Mouse (Mus musculus) hindbrain, embryonic 14.5 days (tissue): Measurements from ENCODE around the gene Cdc14a. TPM values are rescaled to one million over a fixed set of nuclear protein-coding genes. Genes with fewer than 3 reads are reported as not detected.
A peak's percentile ranks its signal among the peaks of the same experiment; 100 is the strongest.

Experiments
- ATAC-seq: fragments of 200-750 bp; cut with Nextera tagmentation; 2 replicates; pipeline ENCODE4 v1.8.0; 2017; ENCODE audit warnings: moderate number of reproducible peaks, mild to moderate bottlenecking, moderate TSS enrichment, moderate library complexity; ENCODE audit not compliant: low FRiP score
- DNase-seq: peaks from one replicate; pipeline ENCODE4 v3.0.0-alpha.2; 2015; ENCODE audit warnings: low spot score
- H3K27ac ChIP-seq: fragments of 300-500 bp; sonication (generic); 2 replicates; pipeline ENCODE4 v1.5.1; 2014; ENCODE audit warnings: mild to moderate bottlenecking, moderate library complexity
- H3K27me3 ChIP-seq: fragments of 300-500 bp; sonication (generic); 2 replicates; pipeline ENCODE4 v1.6.1; 2014; ENCODE audit warnings: mild to moderate bottlenecking, low read length, mixed read lengths; ENCODE audit not compliant: control insufficient read depth, insufficient read depth
- H3K36me3 ChIP-seq: fragments of 300-500 bp; sonication (generic); replicated peaks from 2 replicates; pipeline ENCODE4 v1.6.1; 2014; ENCODE audit not compliant: control insufficient read depth, insufficient read depth
- H3K4me1 ChIP-seq: fragments of 300-500 bp; sonication (generic); replicated peaks from 2 replicates; pipeline ENCODE4 v1.6.1; 2014; ENCODE audit warnings: antibody characterized with exemption, low read length, mixed read lengths; ENCODE audit not compliant: control insufficient read depth, insufficient read depth
- H3K4me2 ChIP-seq: fragments of 300-500 bp; sonication (generic); replicated peaks from 2 replicates; pipeline ENCODE4 v1.6.1; 2014; ENCODE audit warnings: mild to moderate bottlenecking, moderate library complexity
- H3K4me3 ChIP-seq: fragments of 300-500 bp; sonication (generic); replicated peaks from 2 replicates; pipeline ENCODE4 v1.5.1; 2014; ENCODE audit warnings: mild to moderate bottlenecking, low read length
- H3K9ac ChIP-seq: fragments of 300-500 bp; sonication (generic); 2 replicates; pipeline ENCODE4 v1.6.1; 2014
- H3K9me3 ChIP-seq: fragments of 300-500 bp; sonication (generic); 2 replicates; pipeline ENCODE4 v1.6.1; 2016; ENCODE audit warnings: low read length; ENCODE audit not compliant: control insufficient read depth
- whole genome bisulfite sequencing: fragments of 180-500 bp; shearing (Covaris S2); extraction: QIAGEN DNeasy Blood & Tissue Kit; methylation state at CpG from one replicate; pipeline ENCODE4 v1.1.7; 2014; 5-methylcytosine and 5-hydroxymethylcytosine counted together
- polyA plus RNA-seq: library from polyadenylated mRNA; unstranded; fragments of >200 nt; fragmentation: Nextera tagmentation; extraction: Ambion mirVana; gene quantifications from 2 replicates; pipeline ENCODE4 v1.2.1, GENCODE M21; 2014

Cdc14a gene
- polyA plus RNA-seq, 1 experiment from 2014 or later = 4.1 TPM

- Histone ChIP-seq H3K4me2 (peak within 1 kb of the TSS; percentile 99), H3K4me1 (peaks cover 4% of the 10 kb centered on the region; the same call in 1 of the 2 replicates), H3K27me3 (peaks cover 33% of the 10 kb centered on the region), H3K27ac (peak within 1 kb of the TSS; percentile 28), H3K9ac (peak within 1 kb of the TSS; percentile 70), H3K4me3 (peak within 1 kb of the TSS; percentile 62), H3K9me3 (no peaks in the 10 kb centered on the region), H3K36me3 (no peaks in the 10 kb centered on the region)
- peak; percentile 64 for ATAC-seq
- WGBS = 2% methylated on average over 9 of the region's 9 CpGs
- peak; percentile 71 for DNase-seq
These were observed 170.7 kb downstream of the Cdc14a start, which contains the start of gene Gpr88 for GRCm38 (mm10) chr3:116253077-116253531. Gene Gpr88, minus strand, starts transcription at chr3:116253503.

GRCm38 (mm10) chr3:116252255-116253040 is 171.4 kb downstream of the Cdc14a start:
- Histone ChIP-seq H3K9me3 (no peaks in the 10 kb centered on the region), H3K4me3 (peak overlapping the region; percentile 62), H3K9ac (peak overlapping the region; percentile 70), H3K36me3 (no peaks in the 10 kb centered on the region), H3K4me1 (peaks cover 4% of the 10 kb centered on the region; the same call in 1 of the 2 replicates), H3K27me3 (peaks cover 33% of the 10 kb centered on the region), H3K4me2 (peak overlapping the region; percentile 99), H3K27ac (peak overlapping the region; percentile 16)
- WGBS = under 1% methylated on average over 48 of the region's 48 CpGs
- ATAC-seq (peak; percentile 61), DNase-seq (peak; percentile 48)

- H3K27me3 ChIP-seq = peaks cover 33% of the 10 kb centered on the region
- H3K27ac ChIP-seq = peak overlapping the region; percentile 62
- ATAC-seq = peak; percentile 66
These were observed 172.2 kb downstream of the Cdc14a start for GRCm38 (mm10) chr3:116251481-116252254.

GRCm38 (mm10) chr3:116249026-116249425 is 174.8 kb downstream of the Cdc14a start:
- no peaks in the 10 kb centered on the region for H3K9me3 ChIP-seq
- no peak overlapping the region for H3K4me3 ChIP-seq
- peaks cover 25% of the 10 kb centered on the region for H3K27me3 ChIP-seq
- no peak overlapping the region for H3K4me2 ChIP-seq
- H3K36me3 ChIP-seq = no peaks in the 10 kb centered on the region
- 70% methylated on average over 2 of the region's 2 CpGs for WGBS
- no peak overlapping the region for H3K9ac ChIP-seq
- no peak for ATAC-seq
- H3K4me1 ChIP-seq = peaks cover 4% of the 10 kb centered on the region; the same call in 1 of the 2 replicates
- DNase-seq = no peak
- no peak overlapping the region for H3K27ac ChIP-seq

More at GRCm38 (mm10) chr3:116251481-116252254, 172.2 kb downstream of the Cdc14a start:
- H3K4me1 ChIP-seq = peaks cover 4% of the 10 kb centered on the region; the same call in 1 of the 2 replicates
- WGBS = under 1% methylated on average over 67 of the region's 86 CpGs
- peak overlapping the region; percentile 99 for H3K4me2 ChIP-seq
- peak overlapping the region; percentile 70 for H3K9ac ChIP-seq
- H3K9me3 ChIP-seq = no peaks in the 10 kb centered on the region
- DNase-seq = peak; percentile 53
- peak overlapping the region; percentile 62 for H3K4me3 ChIP-seq
- H3K36me3 ChIP-seq = no peaks in the 10 kb centered on the region

GRCm38 (mm10) chr3:116244476-116244875 is 179.4 kb downstream of the Cdc14a start:
- H3K4me2 ChIP-seq = no peak overlapping the region
- no peak overlapping the region for H3K9ac ChIP-seq
- DNase-seq = no peak
- no peak overlapping the region for H3K27ac ChIP-seq
- no peaks in the 10 kb centered on the region for H3K36me3 ChIP-seq
- H3K4me3 ChIP-seq = no peak overlapping the region
- H3K27me3 ChIP-seq = no peaks in the 10 kb centered on the region
- ATAC-seq = no peak
- 75% methylated on average over 6 of the region's 6 CpGs for WGBS
- no peaks in the 10 kb centered on the region for H3K9me3 ChIP-seq
- H3K4me1 ChIP-seq = no peaks in the 10 kb centered on the region

- 65% methylated on average over 9 of the region's 9 CpGs for WGBS
- no peak for ATAC-seq
- Histone ChIP-seq H3K9me3 (no peaks in the 10 kb centered on the region), H3K9ac (no peak overlapping the region), H3K27ac (no peak overlapping the region), H3K36me3 (no peaks in the 10 kb centered on the region), H3K4me2 (no peak overlapping the region), H3K4me3 (no peak overlapping the region), H3K27me3 (no peaks in the 10 kb centered on the region), H3K4me1 (no peaks in the 10 kb centered on the region)
- DNase-seq = no peak
These were observed 181.1 kb downstream of the Cdc14a start for GRCm38 (mm10) chr3:116242685-116243084.

- H3K4me3 ChIP-seq = no peak overlapping the region
- H3K9me3 ChIP-seq = no peaks in the 10 kb centered on the region
- 90% methylated on average over 5 of the region's 5 CpGs for WGBS
- no peak for DNase-seq
- no peak overlapping the region for H3K4me2 ChIP-seq
- ATAC-seq = no peak
- H3K9ac ChIP-seq = no peak overlapping the region
- H3K36me3 ChIP-seq = no peaks in the 10 kb centered on the region
- H3K27me3 ChIP-seq = no peaks in the 10 kb centered on the region
- no peaks in the 10 kb centered on the region for H3K4me1 ChIP-seq
- no peak overlapping the region for H3K27ac ChIP-seq
These were observed 186.3 kb downstream of the Cdc14a start for GRCm38 (mm10) chr3:116237527-116237926.

- Histone ChIP-seq H3K27ac (no peak overlapping the region), H3K4me3 (no peak overlapping the region), H3K9me3 (no peaks in the 10 kb centered on the region), H3K4me1 (no peaks in the 10 kb centered on the region), H3K27me3 (no peaks in the 10 kb centered on the region), H3K36me3 (no peaks in the 10 kb centered on the region), H3K4me2 (no peak overlapping the region), H3K9ac (no peak overlapping the region)
- DNase-seq (no peak), ATAC-seq (no peak)
- 78% methylated on average over 4 of the region's 4 CpGs for WGBS
These were observed 187.0 kb downstream of the Cdc14a start for GRCm38 (mm10) chr3:116236856-116237255.

GRCm38 (mm10) chr3:116233515-116233914 is 190.3 kb downstream of the Cdc14a start:
- Histone ChIP-seq H3K27ac (no peak overlapping the region), H3K36me3 (no peaks in the 10 kb centered on the region), H3K4me1 (no peaks in the 10 kb centered on the region), H3K4me2 (no peak overlapping the region), H3K4me3 (no peak overlapping the region), H3K27me3 (no peaks in the 10 kb centered on the region), H3K9me3 (no peaks in the 10 kb centered on the region), H3K9ac (no peak overlapping the region)
- ATAC-seq = no peak
- DNase-seq = no peak
- 84% methylated on average over 3 of the region's 3 CpGs for WGBS
